Mouse (Mus musculus) left cerebral cortex, adult 9 months (tissue): ENCODE data around the gene Gm21904.
"Not testable (repeated sequence)": the region's sequence is repeated elsewhere in the genome, so short reads cannot be mapped to it uniquely, and the experiment has no call there.

ENCODE experiments used
- DNase-seq, 2 experiments: peaks; one replicate each; pipeline ENCODE4 v3.0.0; 2022; ENCODE audit warnings: low spot score in 2 of 2

Gm21904 gene

DNA sequence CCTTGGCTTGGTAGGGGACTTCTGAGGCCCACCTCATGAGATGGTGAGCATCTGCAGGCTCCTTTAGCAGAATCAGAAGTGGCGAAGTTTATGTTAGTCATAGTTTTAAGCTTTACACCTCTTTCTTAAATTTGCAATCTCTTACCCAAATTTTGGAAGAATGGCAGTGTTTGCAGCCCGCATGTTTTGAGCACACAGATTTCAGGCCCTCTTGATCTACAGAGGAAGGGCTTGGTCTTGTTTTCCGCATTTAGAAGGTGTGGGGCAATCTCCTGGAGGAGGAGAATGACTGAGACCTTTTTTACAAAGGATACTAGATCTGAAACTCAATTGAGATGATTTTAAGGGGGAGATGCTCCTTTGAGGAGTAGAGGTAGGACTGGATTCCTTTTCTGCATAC lies at the start of gene Gm21904:
Gm21904 (minus strand) TSS at position 101 of the 400 bp plus-strand sequence.
- DNase-seq: not testable (repeated sequence)

DNA sequence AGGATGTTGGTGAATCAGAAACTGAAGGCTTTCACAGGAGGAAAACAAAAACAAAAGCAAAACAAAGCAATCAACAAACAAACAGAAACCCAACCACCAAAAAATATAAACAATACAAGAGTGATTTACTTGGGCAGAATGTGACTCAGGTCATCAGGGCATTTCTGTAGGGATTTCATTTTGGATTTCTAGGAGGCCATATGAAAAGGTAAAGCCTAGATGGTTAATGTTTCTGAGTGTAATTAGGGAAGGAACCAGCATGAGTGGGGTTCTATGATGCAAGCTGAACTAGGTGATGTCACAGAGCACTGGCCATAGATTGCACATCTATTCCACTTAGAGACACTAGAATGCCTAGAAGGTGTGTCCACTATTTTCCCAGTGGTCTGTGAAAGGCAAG lies 28.4 kb upstream of the Gm21904 start, which contains the start of the genes Gm20772 and Gm20831:
Gm20772 (plus strand) TSS at position 301 of the 400 bp plus-strand sequence.
Gm20831 (plus strand) TSS at position 301 of the 400 bp plus-strand sequence.
- not testable (repeated sequence) for DNase-seq
